Mouse (Mus musculus) gastrocnemius, postnatal 10 days (tissue): Measurements from ENCODE around the gene Tmco1. TPM values are rescaled to one million over a fixed set of nuclear protein-coding genes. Genes with fewer than 3 reads are reported as not detected.

ENCODE experiments used
- DNase-seq: peaks from one replicate; pipeline ENCODE4 v3.0.0; 2021; ENCODE audit warnings: mixed read lengths
- microRNA-seq, 2 experiments: library from miRNA; unstranded; fragments of <30 nt; microRNA quantifications; one replicate each; pipeline ENCODE4 v1.2.0; 2021
- total RNA-seq, 2 experiments: library from RNA; stranded (reverse); gene quantifications; 2 replicates each; pipeline ENCODE4 v1.2.3; 2021

The Tmco1 gene
- total RNA-seq, 2 experiments from 2014 or later, result 42.8 to 43.2 TPM

DNA sequence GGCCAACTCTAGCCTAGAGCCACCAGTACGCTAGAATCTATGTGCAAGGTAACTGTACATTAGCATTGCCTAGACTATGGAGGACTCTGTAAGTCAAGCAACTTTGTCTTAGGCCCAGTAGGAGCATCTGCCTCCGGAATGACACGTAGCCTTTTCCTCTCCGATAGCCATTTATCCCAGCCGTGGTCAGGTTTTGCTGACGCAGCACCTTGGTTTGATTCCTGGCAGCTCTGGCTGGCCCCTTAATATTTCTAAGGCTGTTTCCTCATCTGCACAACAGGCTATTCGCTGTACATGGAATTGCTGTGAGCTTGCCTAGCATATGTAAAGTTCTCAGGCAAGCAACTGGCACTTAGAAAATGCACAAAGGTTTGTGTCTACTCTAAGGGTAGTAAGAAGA, 64.6 kb downstream of the Tmco1 start:
- no peak for DNase-seq

DNA sequence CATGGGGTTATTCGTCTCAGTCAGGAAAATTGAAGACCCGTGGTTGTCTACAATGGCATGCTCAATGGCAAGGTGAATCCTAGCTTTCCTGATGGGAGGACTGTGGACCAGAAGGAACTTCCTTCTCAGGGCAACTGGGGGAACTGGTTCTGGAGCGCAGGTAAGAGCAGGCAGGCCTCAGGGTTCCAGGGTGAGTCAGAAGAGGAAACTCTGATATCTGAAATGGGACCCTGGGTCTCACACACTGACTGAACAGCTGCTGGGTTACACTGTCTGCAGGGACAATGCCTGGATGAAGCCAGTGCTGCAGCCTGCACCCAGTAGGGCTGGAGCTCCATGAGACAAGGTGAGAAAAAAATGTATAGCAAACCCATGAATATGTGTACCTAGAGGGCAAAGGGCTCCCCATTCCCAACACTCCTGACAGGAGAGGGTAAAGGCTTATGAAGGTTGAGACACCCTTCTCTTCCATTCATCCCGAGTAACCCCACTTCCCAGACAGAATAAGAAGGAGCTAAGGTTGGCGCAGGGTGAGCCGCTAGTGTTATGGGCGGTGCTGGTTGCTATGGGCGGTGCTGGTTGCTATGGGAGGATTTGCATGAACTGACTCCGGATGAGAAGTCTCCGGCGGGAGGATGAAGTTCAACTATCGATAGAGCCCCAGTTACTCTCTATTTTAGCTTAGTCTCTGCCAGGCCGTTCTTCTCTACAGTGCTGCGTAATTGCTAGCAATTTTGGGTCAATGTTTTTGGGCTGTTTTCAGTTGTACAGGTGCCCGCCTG, 66.0 kb downstream of the Tmco1 start:
- DNase-seq, result no peak

DNA sequence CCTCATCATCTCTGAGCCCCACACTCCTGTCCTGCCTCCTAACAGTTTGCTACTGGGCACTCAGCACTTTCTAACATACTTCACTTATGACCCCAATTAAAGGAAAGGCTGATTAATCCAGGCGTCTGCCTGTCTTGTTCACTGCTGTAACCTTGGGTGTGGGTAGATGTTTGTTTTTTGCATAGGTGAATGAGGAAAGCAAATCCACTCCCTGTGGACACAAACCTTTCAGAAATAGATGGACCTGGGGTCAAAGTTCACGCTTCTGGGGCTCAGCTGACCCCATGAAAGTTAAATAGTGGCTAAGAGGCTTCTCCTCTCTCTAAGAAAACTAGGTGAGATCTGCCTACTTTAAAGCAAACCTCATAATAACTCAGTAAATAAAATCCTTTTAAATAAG, 66.8 kb downstream of the Tmco1 start:
- DNase-seq, result no peak

DNA sequence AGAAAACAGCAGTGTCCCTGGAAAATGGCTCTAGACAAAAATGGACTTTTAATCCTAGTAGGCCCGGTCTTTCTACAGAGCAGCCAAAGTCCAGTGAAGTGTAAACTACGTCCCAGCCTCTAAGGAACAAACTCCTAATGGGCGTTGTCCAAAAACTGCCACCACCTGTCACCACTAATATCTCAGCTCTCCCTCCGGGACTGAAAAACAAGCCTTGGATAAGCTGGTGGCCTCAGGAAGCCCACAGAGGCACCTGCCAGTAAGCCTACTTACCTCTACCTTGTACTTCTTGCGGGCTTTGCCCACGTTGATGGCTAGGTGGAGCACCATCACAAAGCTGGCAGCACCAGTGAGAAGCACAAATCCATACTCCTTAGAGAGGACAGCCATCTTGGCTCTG, 69.8 kb downstream of the Tmco1 start:
- DNase-seq, result no peak

DNA sequence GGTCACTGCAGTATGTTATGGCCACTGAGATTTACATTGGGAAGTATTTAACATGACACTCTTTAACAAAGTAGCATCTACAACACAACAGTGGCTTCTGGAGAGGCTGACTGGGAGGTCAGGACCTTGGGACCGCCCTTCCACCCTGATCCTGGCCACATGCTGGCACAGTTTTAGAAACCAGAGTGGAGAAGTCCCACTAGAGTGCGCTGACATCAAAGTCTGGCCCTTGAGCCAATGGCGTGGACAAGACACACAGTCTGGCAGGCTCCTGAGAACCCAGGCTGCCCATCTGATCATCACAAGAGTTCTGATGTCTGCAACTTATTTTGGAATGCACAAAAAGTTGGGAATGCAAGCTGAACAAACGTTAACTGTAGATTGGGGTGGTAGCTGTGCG, 71.6 kb downstream of the Tmco1 start:
- no peak for DNase-seq

DNA sequence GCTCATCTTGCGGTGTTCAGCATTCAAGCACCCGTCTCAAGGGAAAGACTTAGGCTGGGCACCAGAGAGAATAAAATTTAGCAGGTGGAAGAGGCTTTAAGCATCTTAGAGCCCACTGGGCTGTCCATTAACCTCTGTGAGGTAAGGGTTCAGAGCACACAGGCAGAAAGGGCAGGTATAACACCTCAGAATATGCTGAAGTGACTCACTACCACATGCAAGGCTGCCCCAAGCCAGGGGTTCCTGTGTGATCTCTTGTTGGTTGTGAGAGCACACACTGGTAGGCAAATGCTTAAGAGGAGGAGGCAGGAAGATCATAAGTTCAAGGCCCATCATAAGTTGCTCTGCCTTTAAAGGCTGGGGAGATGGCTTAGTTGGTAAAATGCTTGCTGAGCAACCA, 72.0 kb downstream of the Tmco1 start:
- DNase-seq, result no peak

DNA sequence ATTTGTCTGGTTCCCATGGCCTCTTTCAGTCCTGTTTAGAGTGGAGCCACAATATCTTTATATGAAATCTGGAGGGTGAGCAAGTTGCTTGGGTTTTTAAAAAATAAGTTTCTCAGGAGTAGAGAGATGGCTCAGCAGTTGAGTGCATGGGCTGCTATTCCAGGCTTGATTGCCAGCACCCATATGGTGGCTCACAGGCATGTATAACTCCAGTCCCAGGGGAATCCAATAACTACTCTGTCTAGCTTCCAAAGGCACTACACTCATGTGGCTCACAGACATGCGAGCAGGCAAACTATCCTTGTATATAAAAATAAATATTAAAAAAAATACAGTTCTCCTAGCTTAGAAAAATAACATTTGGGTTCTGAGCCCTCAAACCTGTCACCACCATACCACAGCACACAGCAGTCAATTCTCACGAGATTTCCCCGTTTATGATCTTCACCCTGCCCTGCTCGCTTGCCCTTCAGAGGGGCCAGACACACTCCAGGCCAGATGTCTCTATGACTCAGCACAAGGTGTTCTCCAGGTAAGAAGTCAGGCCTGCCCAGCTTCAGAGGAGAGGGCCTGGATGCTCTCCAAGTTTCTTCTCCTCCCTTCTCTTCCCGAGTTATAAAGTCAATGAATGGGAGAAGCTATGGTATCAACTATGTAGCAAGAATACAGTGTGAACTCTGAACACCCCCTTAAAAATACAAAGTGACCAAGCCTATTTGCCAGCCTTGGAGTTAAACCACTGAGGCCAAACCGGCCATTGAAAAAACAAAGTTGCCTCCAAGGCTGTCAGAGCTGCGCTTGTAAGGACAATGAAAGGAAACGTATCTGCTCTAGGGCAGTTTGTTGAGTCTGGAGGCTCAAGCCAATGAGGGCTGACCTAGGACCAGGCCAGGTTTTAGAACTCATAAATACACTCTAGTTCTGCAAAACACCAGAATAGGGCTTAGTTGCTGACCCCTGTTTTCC, 73.2 kb downstream of the Tmco1 start:
- no peak for DNase-seq

DNA sequence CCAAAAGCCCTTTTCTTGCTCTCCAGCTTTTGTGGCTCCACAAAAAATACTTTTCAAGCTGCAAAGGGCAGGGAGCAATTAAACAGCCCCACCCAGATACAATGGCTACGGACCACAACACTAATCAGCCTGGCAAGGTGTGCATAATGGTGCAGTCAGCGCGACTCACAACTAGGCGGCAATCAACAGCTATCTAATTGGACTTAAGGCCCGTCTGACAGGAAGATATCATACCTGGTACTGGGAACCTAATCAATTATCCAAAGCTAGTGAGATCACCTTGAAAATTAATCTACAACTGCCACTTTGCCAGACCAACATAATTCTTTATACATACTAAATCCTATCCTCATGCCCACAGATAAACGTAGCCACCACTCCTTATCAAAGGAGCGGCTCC, 74.1 kb downstream of the Tmco1 start:
- DNase-seq, result no peak

DNA sequence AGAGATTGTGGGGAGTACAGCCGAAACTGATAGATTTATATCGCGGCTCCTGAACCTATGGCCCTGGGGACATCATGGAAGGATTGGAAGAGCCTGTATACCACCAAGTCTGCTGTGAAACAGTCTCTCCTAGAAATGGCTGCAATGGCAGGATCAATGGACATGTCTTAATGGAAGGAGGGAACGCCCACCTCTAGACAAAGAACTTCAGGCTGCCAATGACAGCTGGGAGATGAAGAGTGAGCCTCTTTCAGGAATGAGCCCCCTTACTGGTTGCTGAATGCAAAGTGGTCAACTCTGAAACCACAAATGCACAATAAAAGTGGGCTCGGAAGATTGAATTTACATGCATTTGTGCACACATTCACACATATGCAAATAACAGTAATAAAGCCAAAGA, 74.6 kb downstream of the Tmco1 start:
- no peak for DNase-seq

DNA sequence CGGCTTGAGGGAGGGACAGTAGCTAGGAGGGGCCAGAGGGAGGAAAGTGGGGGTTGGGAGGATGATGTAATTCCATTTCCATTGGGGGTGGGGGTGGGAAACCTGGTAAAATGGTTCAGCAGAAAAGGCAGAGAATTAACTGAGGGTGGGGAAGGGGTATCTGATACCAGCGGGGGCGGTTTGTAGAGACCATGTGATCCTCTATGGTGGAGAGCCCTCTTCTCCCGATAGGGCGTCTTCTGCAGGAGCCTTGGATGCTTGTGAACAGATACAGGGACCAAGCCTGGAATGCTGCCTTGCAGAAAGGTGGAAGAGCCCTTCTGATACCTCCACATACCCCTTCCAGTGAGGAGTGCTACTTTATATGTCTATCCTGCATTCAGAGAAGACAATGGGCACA, 75.0 kb downstream of the Tmco1 start:
- DNase-seq, result no peak

Small RNA genes within 50 kb of the gene (microRNA-seq; reads per million reads assigned to microRNA genes)
- 0 reads per million in 2 experiments for gene Gm25911
- gene Mir6347, result 0 reads per million in 2 experiments

Other genes with a start within 250 kb of the Tmco1 start
- 10 to 100 TPM; 25.1 to 32.1 TPM for gene Uck2, start 23.1 kb upstream of the Tmco1 start, total RNA-seq
- gene Aldh9a1, start 41.6 kb downstream of the Tmco1 start, total RNA-seq, result 10 to 100 TPM in 1 of 2 experiments, 1 to 10 TPM in 1; 6.7 to 10.3 TPM
- 10 to 100 TPM; 25.3 to 27.2 TPM for gene Mgst3, start 85.5 kb downstream of the Tmco1 start, total RNA-seq
- gene Lrrc52, start 158.4 kb downstream of the Tmco1 start, total RNA-seq, result under 1 TPM; 0.21 to 0.23 TPM